8 mouse cellular contexts compared by ENCODE assay signal in the genomic region with DNA sequence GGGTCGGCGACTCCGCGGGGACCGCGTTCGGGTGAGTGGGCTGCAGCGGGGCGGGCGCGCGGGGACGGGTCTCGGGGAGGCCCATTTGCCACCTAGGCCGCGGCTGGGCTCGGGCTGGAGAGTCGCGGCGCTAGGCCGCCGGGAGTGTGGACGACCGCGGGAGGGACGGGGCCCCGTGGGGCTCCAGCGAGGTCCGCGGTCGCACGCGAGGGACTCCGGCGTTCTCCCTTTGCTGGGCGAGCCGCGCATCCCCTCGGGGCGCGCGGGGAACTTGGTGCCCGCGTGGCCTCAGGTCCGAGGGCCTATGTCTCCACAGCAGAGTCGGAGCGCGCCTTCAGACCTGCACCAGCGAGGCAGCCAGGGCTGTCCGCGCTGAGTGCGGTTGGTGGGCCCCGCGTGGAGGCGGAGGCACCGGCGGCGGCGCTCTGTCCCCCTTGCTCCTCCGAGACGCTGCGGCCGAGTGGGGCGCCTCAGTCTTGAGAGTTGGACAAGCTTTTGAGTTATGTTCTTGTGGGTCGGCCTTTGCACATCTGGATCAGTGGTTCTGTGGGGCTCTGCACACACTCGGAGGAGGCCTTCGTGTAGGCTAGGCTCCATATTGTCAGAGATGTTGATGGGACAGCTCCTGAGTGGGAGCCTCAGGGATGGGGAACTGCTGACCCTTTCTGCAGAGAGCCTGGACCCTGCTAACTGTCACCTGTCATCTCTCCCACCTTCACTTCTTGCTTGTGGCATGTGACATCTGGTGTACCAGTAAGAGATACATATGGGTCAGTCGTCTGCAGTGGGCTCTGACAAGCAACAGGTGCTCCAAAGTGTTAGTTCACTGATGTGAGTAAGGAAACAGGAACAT. TPM values are rescaled to one million over a fixed set of nuclear protein-coding genes. Genes with fewer than 3 reads are reported as not detected.
DNase-seq lines count a peak whose midpoint lies in the region; ATAC-seq and TF ChIP-seq lines count a peak whose summit lies in the region.

No protein-coding gene starts in this region.

- peaks cover 18% of the 10 kb centered on the region for H3K4me1 ChIP-seq in heart, adult 2 months (ENCODE audit: control insufficient read depth, insufficient read depth, low read length)
- peaks cover 14 to 28% of the 10 kb centered on the region in 2 experiments for H3K4me1 ChIP-seq in CH12.LX (ENCODE audit: control insufficient read depth in 1 of 2, insufficient read depth in 2 of 2)
- H3K4me1 ChIP-seq in embryonic facial prominence, embryonic 10.5 days, result peaks cover 44% of the 10 kb centered on the region
- H3K4me1 ChIP-seq in hindbrain, embryonic 14.5 days (replicated peaks; ENCODE audit: control insufficient read depth, insufficient read depth, low read length), result peaks cover 37% of the 10 kb centered on the region

- H3K79me2 ChIP-seq in heart, adult 2 months (replicated peaks; ENCODE audit: control insufficient read depth, insufficient read depth, low read length), result peaks cover 4% of the 10 kb centered on the region; the same call in 1 of the 2 replicates
- H3K79me2 ChIP-seq in CH12.LX (replicated peaks; ENCODE audit: control insufficient read depth, extremely low read depth, insufficient read depth, poor library complexity, severe bottlenecking) (peaks cover 3% of the 10 kb centered on the region), macrophage (ENCODE audit: inconsistent target) (peaks cover 47% of the 10 kb centered on the region; the same call in 1 of the 2 replicates)

- H3K9me3 ChIP-seq in CH12.LX (replicated peaks; ENCODE audit: low read length), result no peaks in the 10 kb centered on the region
- 0 out of 2 replicates have a peak, but pooled peaks cover 3% of the 10 kb centered on the region for H3K9me3 ChIP-seq in embryonic facial prominence, embryonic 10.5 days
- no peaks in the 10 kb centered on the region for H3K9me3 ChIP-seq in hindbrain, embryonic 14.5 days (ENCODE audit: control insufficient read depth, low read length)

- TF ChIP-seq EP300 in heart, adult 2 months (IDR thresholded peaks at IDR 0.05; ENCODE audit: insufficient read depth, low read depth, low read length), result no peak
- TF ChIP-seq EP300 in CH12.LX (IDR thresholded peaks at IDR 0.05; ENCODE audit: low read length), result no peak

- intact Hi-C loops in heart, adult 2 months (cut with DNase I), result loop anchor here (2.0 to 5.0 kb wide), 4 partner anchors 47 to 147 kb away; partner anchors contain the start of genes Adrm1 and Mtg2
- intact Hi-C loops in heart, postnatal 25 days (cut with DNase I), result loop anchor here (5.0 kb wide), 1 partner anchor 133 kb away; no protein-coding TSS in a partner anchor

- H3K27me3 ChIP-seq in heart, adult 2 months (ENCODE audit: control insufficient read depth, insufficient read depth, low read length), result no peaks in the 10 kb centered on the region
- H3K27me3 ChIP-seq in CH12.LX (replicated peaks), result peaks cover 36% of the 10 kb centered on the region
- peaks cover 8% of the 10 kb centered on the region; the same call in 1 of the 2 replicates for H3K27me3 ChIP-seq in embryonic facial prominence, embryonic 10.5 days (replicated peaks; ENCODE audit: low read depth, poor library complexity, severe bottlenecking)
- H3K27me3 ChIP-seq in hindbrain, embryonic 14.5 days (ENCODE audit: control insufficient read depth, insufficient read depth, low read length), result no peaks in the 10 kb centered on the region

- H3K36me3 ChIP-seq in heart, adult 2 months (ENCODE audit: control insufficient read depth, insufficient read depth, low read length), result no peaks in the 10 kb centered on the region
- peaks cover 3 to 12% of the 10 kb centered on the region in 2 experiments for H3K36me3 ChIP-seq in CH12.LX (replicated peaks in 1 of 2; ENCODE audit: control insufficient read depth in 1 of 2, insufficient read depth in 1 of 2, low read length in 1 of 2)
- peaks cover 10% of the 10 kb centered on the region for H3K36me3 ChIP-seq in embryonic facial prominence, embryonic 10.5 days (replicated peaks)
- peaks cover 5% of the 10 kb centered on the region; the same call in 1 of the 2 replicates for H3K36me3 ChIP-seq in hindbrain, embryonic 14.5 days (replicated peaks; ENCODE audit: control insufficient read depth, insufficient read depth)
- H3K36me3 ChIP-seq in macrophage (ENCODE audit: inconsistent target), result no peaks in the 10 kb centered on the region

- TF ChIP-seq RAD21 in CH12.LX (IDR thresholded peaks at IDR 0.05; ENCODE audit: low read depth, low read length), result no peak

- H3K4me2 ChIP-seq in CH12.LX (ENCODE audit: insufficient read depth, low read depth, poor library complexity, severe bottlenecking), result peak overlapping the region; percentile 91
- peak overlapping the region; percentile 84 for H3K4me2 ChIP-seq in hindbrain, embryonic 14.5 days (replicated peaks)

- ATAC-seq in hindbrain, embryonic 14.5 days (ENCODE audit: low FRiP score), result peak; percentile 9; the same call in 1 of the 2 replicates

- peak overlapping the region; percentile 85 for H3K27ac ChIP-seq in heart, adult 2 months
- H3K27ac ChIP-seq in CH12.LX (ENCODE audit: insufficient read depth, low read depth) (peak overlapping the region; percentile 5; the same call in 1 of the 2 replicates), macrophage (no peak overlapping the region)
- H3K27ac ChIP-seq in embryonic facial prominence, embryonic 10.5 days (replicated peaks), result peak overlapping the region; percentile 81
- peak overlapping the region; percentile 75 for H3K27ac ChIP-seq in hindbrain, embryonic 14.5 days

- in situ Hi-C loops in CH12.LX (cut with MboI; ENCODE audit: low pct_ligation_motif_present, low pct_unique_long_range_greater_than_20kb, low sequenced_read_pairs), result no loop called here

- no peak for TF ChIP-seq CTCF in heart, adult 2 months (IDR thresholded peaks at IDR 0.05)
- TF ChIP-seq CTCF in CH12.LX (conservative IDR thresholded peaks at IDR 0.05 in 1 of 2, IDR thresholded peaks at IDR 0.05 in 1 of 2; ENCODE audit: low read depth in 2 of 2, low read length in 2 of 2), result no peak

- WGBS in heart, adult 2 months, result under 1% methylated on average over 68 of the region's 68 CpGs
- whole genome bisulfite sequencing in embryonic facial prominence, embryonic 10.5 days, result 1% methylated on average over 68 of the region's 68 CpGs
- WGBS in hindbrain, embryonic 14.5 days, result 2% methylated on average over 67 of the region's 68 CpGs
- under 1% methylated on average over 67 of the region's 68 CpGs for WGBS in macrophage (ENCODE audit: missing documents)

- H3K4me3 ChIP-seq in heart, adult 2 months, result peak overlapping the region; percentile 81
- H3K4me3 ChIP-seq in CH12.LX (replicated peaks in 1 of 3; ENCODE audit: low read depth in 2 of 3, low read length in 2 of 3, poor library complexity in 1 of 3) (peak overlapping the region; percentile 69 to 94 (median 93)), macrophage (ENCODE audit: inconsistent target) (peak overlapping the region; percentile 41)
- H3K4me3 ChIP-seq in embryonic facial prominence, embryonic 10.5 days, result peak overlapping the region; percentile 77
- H3K4me3 ChIP-seq in hindbrain, embryonic 14.5 days (replicated peaks; ENCODE audit: low read length), result peak overlapping the region; percentile 73

- TF ChIP-seq POLR2A in heart, adult 2 months (IDR thresholded peaks at IDR 0.05; ENCODE audit: insufficient read depth, low read depth, low read length), result no peak
- TF ChIP-seq POLR2A in CH12.LX (IDR thresholded peaks at IDR 0.05; ENCODE audit: low read depth, low read length), result no peak

- peak overlapping the region; percentile 84 for H3K9ac ChIP-seq in heart, adult 2 months (ENCODE audit: low read depth, low read length)
- H3K9ac ChIP-seq in CH12.LX (ENCODE audit: insufficient read depth, low read depth), result peak overlapping the region; percentile 75
- peak overlapping the region; percentile 68 for H3K9ac ChIP-seq in hindbrain, embryonic 14.5 days

- dilution Hi-C loops in CH12.LX (cut with MboI; ENCODE audit: extremely low pct_ligation_motif_present, extremely low pct_unique_long_range_greater_than_20kb, low sequenced_read_pairs), result no loop called here

- no peak for DNase-seq in heart, adult 2 months
- DNase-seq in heart, postnatal 25 days (ENCODE audit: low spot score), result no peak
- DNase-seq in CH12.LX (ENCODE audit: extremely low read depth), result peak; percentile 19
- DNase-seq in embryonic facial prominence, embryonic 10.5 days (ENCODE audit: low spot score), result peak; percentile 65
- no peak for DNase-seq in hindbrain, embryonic 14.5 days (ENCODE audit: low spot score)
- no peak for DNase-seq in layer of hippocampus, adult 11-12 months (ENCODE audit: low spot score)
- no peak for DNase-seq in left cerebral cortex, adult 11 months (ENCODE audit: low spot score)

RNA-seq across cellular contexts. Expression of gene Osbpl2, which starts 0.6 kb away (rescaled TPM):
- total RNA-seq in heart, adult 2 months (2021), result 10 to 100 TPM; 31.8 to 36.4 TPM
- 27.6 and 38.5 TPM in 2 replicates for polyA plus RNA-seq in heart, adult 2 months (2012; rRNA removed)
- 10 to 100 TPM; 32.3 to 36.4 TPM for total RNA-seq in heart, postnatal 25 days (2021)
- 11.4 and 12.0 TPM in 2 replicates for total RNA-seq in CH12.LX (2012; rRNA removed)
- total RNA-seq in CH12.LX (2014; rRNA removed), result 12.8 and 13.4 TPM in 2 replicates
- 15.6 and 16.9 TPM in 2 replicates for polyA plus RNA-seq in CH12.LX (2012; ENCODE audit: insufficient read length, low read depth)
- 23.6 and 24.9 TPM in 2 replicates for polyA plus RNA-seq in embryonic facial prominence, embryonic 10.5 days (2016; fragmentation: Nextera tagmentation; extraction: Ambion mirVana)
- polyA plus RNA-seq in hindbrain, embryonic 14.5 days (2014; fragmentation: Nextera tagmentation; extraction: Ambion mirVana), result 73.1 and 79.2 TPM in 2 replicates
- total RNA-seq in macrophage (2018; cell fraction: chromatin; rRNA removed), result 10 to 100 TPM in 19 of 26 experiments, 1 to 10 TPM in 7; 4.9 to 39.6 (median 30.8) TPM
- total RNA-seq in macrophage (2018; cell fraction: cytosol; rRNA removed), result 10 to 100 TPM; 12.1 to 27.0 (median 22.8) TPM
- total RNA-seq in macrophage (2018; cell fraction: nucleus; rRNA removed), result 10 to 100 TPM in 21 of 26 experiments, 1 to 10 TPM in 5; 4.2 to 29.3 (median 19.0) TPM
- 18.2 to 41.4 TPM (median 20.2 TPM) in 3 replicates for polyA plus RNA-seq in macrophage (2018)

RNA-seq across cellular contexts. Expression of gene Hrh3, which starts 15.4 kb away (rescaled TPM):
- under 1 TPM in 1 of 2 experiments, not detected in 1; 0.21 TPM for total RNA-seq in heart, adult 2 months (2021)
- polyA plus RNA-seq in heart, adult 2 months (2012; rRNA removed), result 0.06 TPM in 1 of 2 replicates, not detected in the other
- total RNA-seq in heart, postnatal 25 days (2021), result not detected
- total RNA-seq in CH12.LX (2012; rRNA removed), result not detected in 2 replicates
- not detected in 2 replicates for total RNA-seq in CH12.LX (2014; rRNA removed)
- not detected in 2 replicates for polyA plus RNA-seq in CH12.LX (2012; ENCODE audit: insufficient read length, low read depth)
- 0.49 and 0.67 TPM in 2 replicates for polyA plus RNA-seq in embryonic facial prominence, embryonic 10.5 days (2016; fragmentation: Nextera tagmentation; extraction: Ambion mirVana)
- 1.4 and 1.7 TPM in 2 replicates for polyA plus RNA-seq in hindbrain, embryonic 14.5 days (2014; fragmentation: Nextera tagmentation; extraction: Ambion mirVana)
- not detected for total RNA-seq in macrophage (2018; cell fraction: chromatin; rRNA removed)
- total RNA-seq in macrophage (2018; cell fraction: cytosol; rRNA removed), result not detected
- not detected for total RNA-seq in macrophage (2018; cell fraction: nucleus; rRNA removed)
- polyA plus RNA-seq in macrophage (2018), result not detected in 3 replicates

RNA-seq across cellular contexts. Expression of gene Mtg2, which starts 49.3 kb away (rescaled TPM):
- 10 to 100 TPM; 27.1 to 30.8 TPM for total RNA-seq in heart, adult 2 months (2021)
- polyA plus RNA-seq in heart, adult 2 months (2012; rRNA removed), result 23.2 and 32.0 TPM in 2 replicates
- 10 to 100 TPM; 23.0 to 27.4 TPM for total RNA-seq in heart, postnatal 25 days (2021)
- total RNA-seq in CH12.LX (2012; rRNA removed), result 24.7 and 31.8 TPM in 2 replicates
- 24.1 and 26.5 TPM in 2 replicates for total RNA-seq in CH12.LX (2014; rRNA removed)
- polyA plus RNA-seq in CH12.LX (2012; ENCODE audit: insufficient read length, low read depth), result 23.5 and 28.6 TPM in 2 replicates
- 31.3 and 33.0 TPM in 2 replicates for polyA plus RNA-seq in embryonic facial prominence, embryonic 10.5 days (2016; fragmentation: Nextera tagmentation; extraction: Ambion mirVana)
- 29.4 and 30.2 TPM in 2 replicates for polyA plus RNA-seq in hindbrain, embryonic 14.5 days (2014; fragmentation: Nextera tagmentation; extraction: Ambion mirVana)
- 10 to 100 TPM in 22 of 26 experiments, 1 to 10 TPM in 4; 6.4 to 51.4 (median 22.7) TPM for total RNA-seq in macrophage (2018; cell fraction: chromatin; rRNA removed)
- 10 to 100 TPM in 8 of 26 experiments, 1 to 10 TPM in 18; 4.2 to 12.7 (median 8.8) TPM for total RNA-seq in macrophage (2018; cell fraction: cytosol; rRNA removed)
- total RNA-seq in macrophage (2018; cell fraction: nucleus; rRNA removed), result 10 to 100 TPM in 17 of 26 experiments, 1 to 10 TPM in 9; 4.5 to 32.6 (median 13.0) TPM
- polyA plus RNA-seq in macrophage (2018), result 3.7 to 10.9 TPM (median 9.9 TPM) in 3 replicates

RNA-seq across cellular contexts. Expression of gene Adrm1, which starts 51.6 kb away (rescaled TPM):
- total RNA-seq in heart, adult 2 months (2021), result 10 to 100 TPM; 79.2 to 89.0 TPM
- 56.6 and 76.0 TPM in 2 replicates for polyA plus RNA-seq in heart, adult 2 months (2012; rRNA removed)
- 10 to 100 TPM; 73.1 to 83.5 TPM for total RNA-seq in heart, postnatal 25 days (2021)
- total RNA-seq in CH12.LX (2012; rRNA removed) (116 and 167 TPM in 2 replicates), CH12.LX (2014; rRNA removed) (107 and 127 TPM in 2 replicates)
- polyA plus RNA-seq in CH12.LX (2012; ENCODE audit: insufficient read length, low read depth) (121 and 148 TPM in 2 replicates), macrophage (2018) (52.2 to 95.7 TPM (median 55.8 TPM) in 3 replicates)
- polyA plus RNA-seq in embryonic facial prominence, embryonic 10.5 days (2016; fragmentation: Nextera tagmentation; extraction: Ambion mirVana), result 264 and 272 TPM in 2 replicates
- 148 and 149 TPM in 2 replicates for polyA plus RNA-seq in hindbrain, embryonic 14.5 days (2014; fragmentation: Nextera tagmentation; extraction: Ambion mirVana)
- total RNA-seq in macrophage (2018; cell fraction: chromatin; rRNA removed), result 100 to 1,000 TPM in 16 of 26 experiments, 10 to 100 TPM in 10; 59.8 to 176 (median 112) TPM
- 100 to 1,000 TPM in 2 of 26 experiments, 10 to 100 TPM in 24; 64.0 to 129 (median 79.7) TPM for total RNA-seq in macrophage (2018; cell fraction: cytosol; rRNA removed)
- total RNA-seq in macrophage (2018; cell fraction: nucleus; rRNA removed), result 100 to 1,000 TPM in 10 of 26 experiments, 10 to 100 TPM in 16; 61.1 to 141 (median 94.0) TPM

Comparison
In these comparisons a context has a peak if more than half of its experiments do, and no peak if none do; other contexts are left out.
1. DNase-seq: peak in CH12.LX (single experiment) and embryonic facial prominence, embryonic 10.5 days (single experiment); none in heart, adult 2 months (0 of 2), heart, postnatal 25 days (single experiment), hindbrain, embryonic 14.5 days (single experiment), layer of hippocampus, adult 11-12 months (single experiment) and left cerebral cortex, adult 11 months (single experiment).
2. H3K4me3 ChIP-seq: peak in every context shown above with its lines; median percentile 93 in CH12.LX; 81 in heart, adult 2 months; 77 in embryonic facial prominence, embryonic 10.5 days; 73 in hindbrain, embryonic 14.5 days; 41 in macrophage.
3. Peak in every context shown above with its lines, with median percentiles within 50 percentile points of each other: H3K9ac ChIP-seq.